ENCODE assay signal across 11 mouse cellular contexts in the genomic region with DNA sequence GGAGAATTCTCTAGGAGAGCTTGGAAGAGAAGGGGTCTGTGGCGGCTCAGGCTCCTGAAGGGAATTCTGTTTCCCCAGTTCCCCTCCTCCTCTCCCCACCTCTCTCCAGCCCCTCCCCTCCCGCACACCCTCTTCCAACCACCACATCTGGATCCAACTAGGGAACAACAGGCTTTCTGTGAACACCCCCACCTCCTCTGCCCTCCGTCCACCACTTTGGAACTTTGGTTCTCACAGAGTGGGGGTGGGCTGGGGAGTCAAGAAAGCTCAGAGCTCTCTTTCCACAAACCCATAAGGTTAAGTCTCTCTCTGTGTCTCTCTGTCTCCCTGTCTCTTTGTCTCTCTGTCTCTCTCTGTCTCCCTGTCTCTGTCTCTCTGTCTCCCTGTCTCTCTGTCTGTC. TPM values are rescaled to one million over a fixed set of nuclear protein-coding genes. Genes with fewer than 3 reads are reported as not detected.
DNase-seq lines count a peak whose midpoint lies in the region; ATAC-seq lines count a peak whose summit lies in the region.
"Had no signal": no experiment of that assay in that cellular context is flagged by ENCODE, and none has a peak within 500 bp of the region (broad histone marks: within the 10 kb centered on the region; RNA-seq: fewer than 3 reads in every experiment).

No protein-coding gene starts in this region.

- no peak overlapping the region for H3K9ac ChIP-seq in heart, embryonic 15.5 days
- peak overlapping the region; percentile 22 for H3K9ac ChIP-seq in embryonic facial prominence, embryonic 11.5 days (replicated peaks; ENCODE audit: low read length)
- H3K9ac ChIP-seq in limb, embryonic 15.5 days, result no peak overlapping the region

- peaks cover 6% of the 10 kb centered on the region for H3K4me1 ChIP-seq in heart, embryonic 15.5 days (replicated peaks)
- no peaks in the 10 kb centered on the region; the same call in 1 of the 2 replicates for H3K4me1 ChIP-seq in embryonic facial prominence, embryonic 11.5 days (ENCODE audit: control insufficient read depth, insufficient read depth, low read length)
- H3K4me1 ChIP-seq in limb, embryonic 15.5 days, result peaks cover 47% of the 10 kb centered on the region

- no peak overlapping the region for H3K4me3 ChIP-seq in heart, embryonic 15.5 days
- H3K4me3 ChIP-seq in embryonic facial prominence, embryonic 11.5 days (ENCODE audit: low read depth, low read length), result no peak overlapping the region
- H3K4me3 ChIP-seq in limb, embryonic 15.5 days, result no peak overlapping the region

- peak overlapping the region; percentile 15 for H3K27ac ChIP-seq in heart, embryonic 15.5 days
- H3K27ac ChIP-seq in embryonic facial prominence, embryonic 11.5 days (replicated peaks; ENCODE audit: low read depth, low read length), result peak overlapping the region; percentile 89
- peak overlapping the region; percentile 95 for H3K27ac ChIP-seq in limb, embryonic 15.5 days

- H3K4me2 ChIP-seq in heart, embryonic 15.5 days, result no peak overlapping the region
- peak overlapping the region; percentile 23; the same call in 1 of the 2 replicates for H3K4me2 ChIP-seq in embryonic facial prominence, embryonic 11.5 days (ENCODE audit: low read depth, low read length)
- H3K4me2 ChIP-seq in limb, embryonic 15.5 days, result peak overlapping the region; percentile 32

- H3K36me3 ChIP-seq in heart, embryonic 15.5 days, result no peaks in the 10 kb centered on the region
- H3K36me3 ChIP-seq in embryonic facial prominence, embryonic 11.5 days (replicated peaks; ENCODE audit: control insufficient read depth, insufficient read depth, low read depth, low read length), result no peaks in the 10 kb centered on the region
- H3K36me3 ChIP-seq in limb, embryonic 15.5 days, result no peaks in the 10 kb centered on the region

- H3K9me3 ChIP-seq in heart, embryonic 15.5 days (replicated peaks), result no peaks in the 10 kb centered on the region
- no peaks in the 10 kb centered on the region for H3K9me3 ChIP-seq in embryonic facial prominence, embryonic 11.5 days (replicated peaks; ENCODE audit: control insufficient read depth, low read length)
- no peaks in the 10 kb centered on the region for H3K9me3 ChIP-seq in limb, embryonic 15.5 days

- H3K27me3 ChIP-seq in heart, embryonic 15.5 days, result no peaks in the 10 kb centered on the region
- H3K27me3 ChIP-seq in embryonic facial prominence, embryonic 11.5 days (ENCODE audit: control insufficient read depth, insufficient read depth, low read length), result no peaks in the 10 kb centered on the region
- no peaks in the 10 kb centered on the region for H3K27me3 ChIP-seq in limb, embryonic 15.5 days

- 0 out of 2 replicates have a peak, but pooled peaks have one; percentile 25 for ATAC-seq in heart, embryonic 15.5 days (replicated peaks; ENCODE audit: insufficient number of reproducible peaks, insufficient read depth, low FRiP score, low read depth)
- ATAC-seq in embryonic facial prominence, embryonic 11.5 days (replicated peaks; ENCODE audit: insufficient number of reproducible peaks, low FRiP score, low TSS enrichment, low read depth), result peak; percentile 83
- peak; percentile 74 for ATAC-seq in limb, embryonic 15.5 days (ENCODE audit: insufficient number of reproducible peaks, low FRiP score, low TSS enrichment, low read depth)

- WGBS in heart, embryonic 15.5 days, result 51% methylated on average over 3 of the region's 3 CpGs
- WGBS in embryonic facial prominence, embryonic 11.5 days, result 12% methylated on average over 3 of the region's 3 CpGs
- 15% methylated on average over 3 of the region's 3 CpGs for WGBS in limb, embryonic 15.5 days

- no peak for DNase-seq in heart, adult 8-10 months (ENCODE audit: low spot score)
- peak; percentile 80 for DNase-seq in NIH3T3 (ENCODE audit: low read depth)
- DNase-seq in embryonic facial prominence, embryonic 11.5 days (ENCODE audit: low spot score), result peak; percentile 96
- no peak for DNase-seq in layer of hippocampus, postnatal 14 days (ENCODE audit: low spot score in 2 of 2)
- DNase-seq in urinary bladder, postnatal 25 days (ENCODE audit: low spot score), result no peak
- DNase-seq in layer of hippocampus, adult 11-12 months (ENCODE audit: low spot score), result no peak
- DNase-seq: cerebellum, postnatal 10 days; thymus, adult 18-20 months had no signal

RNA-seq across cellular contexts. Expression of a gene that starts 13.1 kb away (rescaled TPM):
- polyA plus RNA-seq in heart, embryonic 15.5 days (2015; fragmentation: Nextera tagmentation; extraction: Ambion mirVana), result 22.8 and 31.2 TPM in 2 replicates
- 10 to 100 TPM in 1 of 4 experiments, 1 to 10 TPM in 3; 8.9 to 10.2 (median 9.0) TPM for total RNA-seq in heart, adult 8-10 months (2022)
- 73.3 and 73.5 TPM in 2 replicates for polyA plus RNA-seq in embryonic facial prominence, embryonic 11.5 days (2014; fragmentation: Nextera tagmentation; extraction: Ambion mirVana)
- 78.4 and 102 TPM in 2 replicates for polyA plus RNA-seq in limb, embryonic 15.5 days (2015; fragmentation: Nextera tagmentation; extraction: Ambion mirVana)
- total RNA-seq in layer of hippocampus, postnatal 14 days (2021), result 10 to 100 TPM; 18.2 to 24.4 TPM

RNA-seq across cellular contexts. Expression of a gene that starts 42.6 kb away (rescaled TPM):
- polyA plus RNA-seq in heart, embryonic 15.5 days (2015; fragmentation: Nextera tagmentation; extraction: Ambion mirVana), result 0.11 and 0.18 TPM in 2 replicates
- total RNA-seq in heart, adult 8-10 months (2022), result not detected
- 0.11 TPM in 1 of 2 replicates, not detected in the other for polyA plus RNA-seq in embryonic facial prominence, embryonic 11.5 days (2014; fragmentation: Nextera tagmentation; extraction: Ambion mirVana)
- polyA plus RNA-seq in limb, embryonic 15.5 days (2015; fragmentation: Nextera tagmentation; extraction: Ambion mirVana), result 10.2 and 11.8 TPM in 2 replicates
- total RNA-seq in layer of hippocampus, postnatal 14 days (2021), result not detected
- total RNA-seq: gastrocnemius, postnatal 25 days had no signal

RNA-seq across cellular contexts. Expression of a gene that starts 57.9 kb away (rescaled TPM):
- polyA plus RNA-seq in heart, embryonic 15.5 days (2015; fragmentation: Nextera tagmentation; extraction: Ambion mirVana), result 0.78 and 10.6 TPM in 2 replicates
- not detected for total RNA-seq in heart, adult 8-10 months (2022)
- 4.9 and 6.1 TPM in 2 replicates for polyA plus RNA-seq in embryonic facial prominence, embryonic 11.5 days (2014; fragmentation: Nextera tagmentation; extraction: Ambion mirVana)
- 177 and 186 TPM in 2 replicates for polyA plus RNA-seq in limb, embryonic 15.5 days (2015; fragmentation: Nextera tagmentation; extraction: Ambion mirVana)
- under 1 TPM; 0.44 to 0.67 TPM for total RNA-seq in layer of hippocampus, postnatal 14 days (2021)
- total RNA-seq: gastrocnemius, postnatal 25 days had no signal

Comparison
In these comparisons a context has a peak if more than half of its experiments do, and no peak if none do; other contexts are left out.
1. ATAC-seq: peak in every context shown above with its lines; median percentile 83 in embryonic facial prominence, embryonic 11.5 days; 74 in limb, embryonic 15.5 days; 25 in heart, embryonic 15.5 days.
2. H3K27ac ChIP-seq: peak in every context shown above with its lines; median percentile 95 in limb, embryonic 15.5 days; 89 in embryonic facial prominence, embryonic 11.5 days; 15 in heart, embryonic 15.5 days.
3. DNase-seq: peak in NIH3T3 (single experiment) and embryonic facial prominence, embryonic 11.5 days (single experiment); none in heart, adult 8-10 months (single experiment), layer of hippocampus, postnatal 14 days (0 of 2), urinary bladder, postnatal 25 days (single experiment) and layer of hippocampus, adult 11-12 months (single experiment).
4. RNA of a gene that starts 57.9 kb away (polyA plus RNA-seq): 177 to 186 TPM in limb, embryonic 15.5 days; 4.9 to 6.1 TPM in embryonic facial prominence, embryonic 11.5 days and 0.78 to 10.6 TPM in heart, embryonic 15.5 days; every median in the first group is over 10 times any median in the second.